Mouse (Mus musculus) mouse embryonic stem cell (cell line): ENCODE data around the gene Gm20388.

Experiments used
- in situ Hi-C, 2 experiments: fragments of 300-500 bp; cut with MboI; formaldehyde crosslinking; loops; 1 replicate in 1 of 2; 3 replicates in 1 of 2; pipeline ENCODE4 v1.14.3; 2019 to 2020; ENCODE audit warnings: low sequenced_read_pairs in 2 of 2, low pct_unique_long_range_greater_than_20kb in 1 of 2, mixed read lengths in 1 of 2; ENCODE audit not compliant: unreplicated experiment in 1 of 2

Gm20388 gene

DNA sequence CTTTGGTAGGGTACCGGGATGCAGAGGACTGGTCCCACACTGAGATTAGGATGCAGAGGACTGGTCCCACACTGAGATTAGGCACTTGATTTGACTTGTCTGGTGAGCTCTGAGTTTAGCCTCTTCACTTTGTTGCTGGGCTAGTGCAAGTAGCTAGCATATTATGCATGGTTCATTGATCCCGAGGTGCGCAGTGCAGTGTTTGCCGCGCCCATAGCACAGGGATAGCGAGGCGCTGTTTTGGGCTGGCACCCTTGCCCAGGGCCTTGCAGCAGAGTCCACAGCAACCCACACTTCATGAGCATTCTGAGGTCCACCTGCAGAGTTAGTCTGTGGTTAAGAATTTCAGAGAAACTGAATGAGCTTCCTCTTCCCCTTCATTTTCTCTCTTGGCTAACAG, 2042.2 kb downstream of the Gm20388 start:
- in situ Hi-C loops, result no loop called here

DNA sequence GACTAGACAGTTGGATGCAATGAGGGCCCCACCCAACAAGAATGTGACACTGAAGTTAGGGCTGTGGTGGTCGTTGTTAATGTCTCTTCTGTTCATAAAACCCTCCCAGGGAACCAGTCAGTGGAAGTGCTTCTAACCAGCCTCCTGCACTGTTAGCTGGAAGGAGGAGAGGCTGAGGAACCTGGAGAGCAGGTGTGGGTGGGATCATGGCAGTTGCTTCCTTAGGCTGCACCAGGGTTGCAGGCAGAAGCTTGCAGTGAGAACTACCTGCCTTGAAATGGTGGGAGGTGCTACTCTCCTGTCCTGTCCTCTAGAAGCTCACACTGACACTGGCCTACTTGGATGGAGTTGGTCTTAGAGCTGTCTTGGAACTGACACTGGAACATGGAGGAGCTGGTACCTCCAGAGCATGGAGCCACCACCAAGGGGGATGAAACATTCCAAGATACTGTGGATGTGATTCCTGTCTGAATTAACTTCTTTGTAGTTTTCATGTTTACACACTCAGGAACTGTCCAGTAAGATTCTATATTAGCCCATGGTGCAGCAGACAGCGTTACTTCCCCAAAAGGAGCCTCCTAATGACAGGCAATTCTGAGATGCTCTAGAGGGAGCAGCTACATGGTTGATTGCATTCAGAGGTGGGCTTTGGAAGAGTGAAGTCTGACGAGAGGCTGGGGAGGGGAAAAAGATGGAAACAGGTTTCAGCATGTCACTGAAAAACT, 2043.3 kb downstream of the Gm20388 start:
- in situ Hi-C loops, result no loop called here

DNA sequence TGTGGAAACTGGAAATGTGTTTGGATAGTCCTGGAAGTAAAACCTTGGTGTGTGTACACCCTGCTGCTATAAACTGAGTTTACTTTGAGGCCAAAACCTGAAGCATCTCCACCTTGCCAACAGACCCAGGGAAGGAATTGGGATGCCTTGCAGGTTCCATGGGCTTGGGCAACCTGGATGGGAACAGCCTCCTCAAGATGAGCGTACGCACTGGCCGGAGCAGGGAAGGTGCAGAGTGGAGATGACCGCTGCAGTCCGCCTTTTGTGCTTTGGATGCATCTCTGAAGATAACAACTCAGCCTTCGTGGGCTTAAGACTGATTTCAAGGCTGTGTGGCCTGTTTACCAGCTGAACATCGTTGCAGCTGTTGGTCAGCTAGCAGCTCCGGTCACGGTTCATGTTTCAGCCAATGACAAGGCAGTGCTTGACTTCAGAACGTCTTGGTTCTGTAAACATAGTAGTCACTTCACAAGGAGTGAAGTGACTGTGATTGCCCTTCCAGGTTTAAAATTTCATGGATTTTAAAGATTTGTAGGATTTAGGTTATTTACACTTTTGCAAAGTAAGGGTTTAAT, 2044.4 kb downstream of the Gm20388 start:
- in situ Hi-C loops, result no loop called here

DNA sequence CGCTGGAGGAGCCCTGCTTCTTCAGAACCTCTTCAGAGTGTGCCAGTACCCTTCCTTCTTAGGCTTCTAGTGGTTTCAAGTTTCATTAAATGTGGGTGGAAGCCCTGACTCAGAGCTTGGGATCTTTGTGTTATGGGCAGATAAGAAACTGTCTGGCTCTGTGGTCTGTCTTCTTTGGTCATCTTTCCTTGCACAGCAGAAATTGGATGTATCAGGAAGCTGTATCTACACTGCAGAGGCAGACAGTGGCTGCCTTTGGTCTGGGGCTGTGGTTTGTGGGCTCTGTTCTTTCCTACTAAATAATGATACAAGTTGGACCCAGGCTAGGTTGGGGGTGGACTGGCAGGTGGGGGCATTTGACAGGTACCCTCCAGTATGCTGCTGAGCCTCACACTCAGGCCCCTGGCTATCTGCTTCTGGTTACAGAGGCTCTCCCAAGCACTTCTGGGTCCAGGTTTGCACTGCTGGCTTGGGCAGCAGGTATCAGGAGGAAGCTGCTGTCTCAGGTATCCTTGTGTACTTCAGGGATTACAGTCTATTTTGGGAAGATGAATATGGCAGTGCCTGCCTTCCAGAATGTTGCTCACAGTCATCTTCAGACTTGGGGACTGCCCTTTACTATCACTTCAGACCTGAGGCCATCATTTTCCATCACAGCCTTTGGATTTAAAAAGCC, 2045.3 kb downstream of the Gm20388 start:
- in situ Hi-C loops, result no loop called here

DNA sequence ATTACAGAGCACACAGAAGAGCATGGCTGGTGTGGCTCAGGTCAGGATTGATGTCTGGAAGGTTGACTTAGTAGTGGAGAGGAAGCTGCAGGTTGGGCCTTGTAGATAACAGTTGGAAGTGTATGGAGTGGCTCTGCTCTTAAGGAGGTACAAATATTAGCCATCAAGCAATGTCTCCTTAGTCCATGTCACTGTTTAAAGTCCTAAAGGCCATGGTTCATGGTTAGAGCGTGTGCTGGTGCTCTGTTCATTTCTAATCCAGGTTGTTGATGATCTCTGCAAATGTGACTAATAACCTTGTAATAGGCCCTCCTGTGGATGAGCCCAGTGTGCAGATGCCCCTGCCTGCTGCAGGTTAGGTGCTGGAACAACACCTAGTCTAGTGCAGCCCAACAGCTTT, 2047.8 kb downstream of the Gm20388 start:
- in situ Hi-C loops, result no loop called here

DNA sequence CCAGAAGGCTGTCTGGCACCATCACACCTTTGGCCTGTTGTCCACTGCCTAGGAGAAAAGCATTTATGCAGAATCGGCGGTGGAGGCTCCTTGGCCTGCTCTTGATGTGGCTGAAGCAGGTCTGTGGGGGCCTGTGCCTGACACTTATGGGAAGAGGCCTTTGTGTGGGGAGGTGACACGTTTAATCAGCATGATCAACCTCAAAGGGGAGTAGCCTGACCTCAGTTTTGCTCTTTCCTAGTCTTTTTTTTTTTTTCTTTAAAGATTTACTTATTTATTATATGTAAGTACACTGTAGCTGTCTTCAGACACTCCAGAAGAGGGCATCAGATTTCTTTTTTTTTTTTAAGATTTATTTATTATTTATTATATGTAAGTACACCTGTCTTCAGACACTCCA, 2052.3 kb downstream of the Gm20388 start:
- in situ Hi-C loops, result no loop called here

DNA sequence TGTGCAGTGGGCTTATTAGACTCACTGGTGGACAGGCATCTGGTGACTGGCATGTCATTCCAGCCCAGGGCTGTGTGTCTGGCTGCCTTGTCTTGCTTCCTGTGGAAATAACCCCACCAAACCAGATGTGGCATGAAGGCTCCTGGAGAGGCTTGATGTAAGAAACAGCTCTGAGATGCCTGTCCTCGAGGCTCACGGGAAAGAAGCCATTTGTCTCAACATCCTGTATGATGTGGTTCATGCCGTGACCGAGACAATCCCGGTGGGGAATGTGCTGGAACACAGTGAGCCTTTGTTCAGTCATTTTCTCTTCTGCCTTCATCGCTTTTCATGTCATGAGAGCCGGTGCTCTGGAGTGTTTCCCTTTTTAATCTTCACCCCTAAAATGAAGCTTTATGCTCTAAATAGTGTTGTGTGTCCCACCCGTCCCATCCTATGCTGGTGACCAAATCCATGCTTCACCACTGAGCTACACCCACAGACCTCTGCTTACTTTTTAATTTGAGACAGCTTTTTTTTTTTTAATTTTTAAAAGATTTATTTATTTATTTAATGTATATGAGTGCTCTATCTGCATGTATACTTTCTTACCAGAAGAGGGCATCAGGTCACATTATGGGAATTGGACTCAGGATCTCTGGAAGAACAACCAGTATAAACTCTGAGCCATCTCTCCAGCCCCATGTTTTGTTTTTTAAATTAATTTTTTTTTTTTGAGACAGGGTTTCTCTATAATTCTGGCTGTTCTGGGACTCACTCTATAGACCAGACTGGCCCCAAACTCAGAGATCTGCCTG, 2054.3 kb downstream of the Gm20388 start:
- in situ Hi-C loops, result no loop called here

DNA sequence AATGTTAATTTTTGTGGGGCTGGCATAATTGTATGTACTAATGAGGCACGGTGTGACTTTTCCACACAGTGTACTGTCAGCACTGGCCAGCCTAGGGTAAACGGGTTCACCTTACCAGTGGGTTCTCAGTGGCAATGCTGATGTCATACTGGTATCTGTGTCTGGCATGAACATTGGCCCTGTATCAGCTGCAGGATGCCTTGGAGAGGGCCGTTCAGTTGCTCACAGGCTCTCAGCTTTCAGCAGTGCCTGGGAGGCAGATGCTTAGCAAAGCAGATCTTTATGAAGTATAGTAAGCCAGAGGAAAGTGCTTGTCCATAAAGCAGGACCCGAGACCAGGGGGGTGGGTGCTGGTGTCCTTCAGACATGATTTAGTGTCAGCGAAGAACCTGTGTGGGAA, 2055.5 kb downstream of the Gm20388 start:
- in situ Hi-C loops, result no loop called here

DNA sequence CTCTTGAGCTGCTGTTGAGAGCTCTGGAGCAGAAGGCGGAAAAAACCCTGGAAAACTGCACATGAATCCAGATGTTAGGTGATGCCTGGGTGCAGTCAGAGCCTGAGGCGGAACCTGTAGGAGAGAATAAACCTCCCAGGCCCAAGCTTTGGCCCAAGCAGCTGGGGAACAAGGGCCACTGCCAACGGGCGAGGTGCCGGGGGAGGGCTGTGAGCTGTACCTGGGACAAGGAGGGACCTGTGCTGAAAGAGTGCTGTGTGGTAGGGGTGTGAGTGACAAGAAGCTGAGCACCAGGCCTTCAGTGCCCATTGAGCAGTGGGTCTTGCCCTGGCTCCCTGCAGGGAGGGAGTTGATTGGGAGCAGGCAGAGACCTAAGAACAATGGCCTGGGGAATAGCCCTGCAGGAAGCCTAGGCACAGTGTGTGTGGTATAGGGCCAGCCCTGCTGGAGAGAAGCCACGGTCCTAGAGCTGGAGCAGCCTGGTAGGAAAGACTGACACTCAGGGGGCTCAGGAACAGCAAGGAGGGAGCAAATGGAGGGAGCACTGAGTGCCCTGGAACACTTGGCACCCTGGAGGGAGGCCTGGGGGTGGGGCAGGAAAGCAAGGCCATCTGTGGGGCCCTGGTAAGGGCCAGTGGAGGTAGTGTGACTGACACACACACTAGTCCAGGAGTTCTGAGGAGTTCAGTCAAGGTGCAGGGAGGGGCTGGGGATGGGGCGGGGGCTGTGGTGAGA, 2056.2 kb downstream of the Gm20388 start:
- in situ Hi-C loops, result no loop called here

DNA sequence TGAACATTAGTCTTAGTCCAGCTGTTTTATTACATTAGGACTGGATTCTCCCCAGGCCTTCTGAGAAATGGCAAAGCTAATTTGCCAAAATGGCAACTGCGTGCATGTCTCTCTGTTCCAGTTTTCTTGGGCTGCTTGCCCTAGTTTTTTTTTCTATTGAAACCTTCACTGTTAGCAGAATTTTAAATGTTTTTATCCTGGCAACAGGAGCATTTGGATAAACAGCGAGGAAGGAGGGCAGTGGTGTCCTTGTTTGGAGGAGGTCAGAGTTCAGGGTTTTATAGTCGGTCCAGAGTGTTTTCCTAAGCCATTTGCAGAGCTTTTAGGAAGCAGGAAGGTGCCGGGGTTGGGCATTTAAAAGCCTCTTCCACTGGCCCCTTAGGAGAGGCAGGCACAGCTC, 2057.3 kb downstream of the Gm20388 start:
- in situ Hi-C loops, result no loop called here

DNA sequence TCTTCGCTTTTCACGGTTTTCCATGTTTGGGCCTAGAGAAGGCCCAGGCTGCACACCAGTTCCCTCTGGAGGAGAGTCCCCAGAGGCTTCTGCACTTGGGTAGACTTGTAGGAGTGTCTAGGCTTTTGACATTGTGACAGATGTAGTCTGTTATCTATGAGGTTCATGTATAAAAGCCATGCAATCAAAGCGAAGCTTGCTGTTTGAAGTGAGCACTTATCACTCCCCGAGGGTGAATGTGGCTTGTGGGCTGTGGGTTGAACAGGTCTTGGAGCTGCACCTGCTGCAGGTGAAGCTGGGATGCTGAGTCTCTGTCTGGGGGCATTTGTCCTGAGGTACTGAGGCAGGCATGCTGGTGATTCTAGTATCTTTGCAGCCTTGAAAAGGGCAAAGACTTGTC, 2057.9 kb downstream of the Gm20388 start:
- in situ Hi-C loops, result no loop called here

DNA sequence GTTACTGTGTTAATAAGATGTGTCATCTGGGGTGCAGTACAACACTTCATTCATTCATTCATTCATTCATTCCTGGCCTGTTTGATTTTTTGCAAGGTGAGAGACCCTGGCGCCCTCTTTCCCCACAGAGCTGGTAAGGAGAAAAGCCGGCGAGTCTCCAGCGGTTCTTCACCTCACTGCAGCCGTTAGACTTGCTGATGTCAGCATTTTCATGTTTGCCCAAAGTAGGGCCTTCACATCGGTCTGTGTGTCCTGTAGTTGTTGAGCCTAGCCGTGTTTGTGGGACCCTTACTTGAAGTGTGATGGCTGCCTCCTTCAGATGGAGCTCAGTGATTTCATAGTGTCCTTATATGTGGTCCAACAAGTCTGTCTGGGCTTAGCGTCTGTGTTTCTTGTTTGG, 2059.6 kb downstream of the Gm20388 start:
- in situ Hi-C loops, result no loop called here

DNA sequence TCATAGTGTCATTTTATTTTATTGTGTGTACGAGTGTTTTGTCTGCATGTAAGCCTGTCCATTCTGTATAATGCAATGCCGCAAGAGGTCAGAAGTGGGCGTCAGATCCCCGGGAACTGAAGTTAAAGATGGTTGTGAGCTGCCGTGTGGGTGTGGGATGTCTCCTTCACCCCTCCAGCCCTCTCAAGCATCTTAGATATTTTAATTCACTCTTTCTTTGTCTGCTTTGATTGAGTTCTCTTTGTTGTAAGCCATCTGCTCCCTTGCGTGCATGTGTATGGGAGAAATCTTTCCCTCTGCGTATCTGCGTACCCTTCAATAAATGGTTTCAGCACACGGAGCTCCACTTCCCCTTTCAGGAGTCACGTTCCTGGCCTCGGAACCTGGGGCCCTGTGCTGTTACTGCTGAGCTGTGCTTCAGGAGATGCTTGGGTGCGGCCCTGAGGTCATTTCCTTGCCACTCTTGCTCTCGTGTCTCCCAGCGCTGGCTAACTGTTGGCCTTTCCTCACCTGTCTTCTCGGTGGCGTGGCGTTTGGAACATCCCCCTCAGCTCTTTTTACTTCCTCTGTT, 2060.9 kb downstream of the Gm20388 start:
- in situ Hi-C loops, result no loop called here

DNA sequence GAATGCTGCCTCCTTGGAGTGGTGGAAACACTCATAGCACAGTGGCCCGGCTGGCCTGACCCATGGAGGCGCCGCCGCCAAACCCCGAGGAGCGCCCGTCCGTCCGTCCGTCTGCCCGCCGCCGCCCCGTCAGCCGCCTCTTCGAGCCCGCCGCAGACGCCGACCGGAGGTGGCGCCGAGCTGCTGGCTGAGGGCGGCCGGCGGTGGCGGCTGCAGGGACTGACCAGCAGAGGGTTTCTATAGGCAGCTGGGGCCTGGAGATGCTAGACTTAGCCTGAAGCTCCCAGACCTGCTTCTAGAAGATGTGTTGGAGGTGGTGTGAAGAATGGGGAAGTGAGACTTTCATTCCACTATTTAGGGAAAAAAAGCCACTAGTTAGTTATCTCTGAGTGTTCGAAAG, 2063.3 kb downstream of the Gm20388 start:
- in situ Hi-C loops, result no loop called here

DNA sequence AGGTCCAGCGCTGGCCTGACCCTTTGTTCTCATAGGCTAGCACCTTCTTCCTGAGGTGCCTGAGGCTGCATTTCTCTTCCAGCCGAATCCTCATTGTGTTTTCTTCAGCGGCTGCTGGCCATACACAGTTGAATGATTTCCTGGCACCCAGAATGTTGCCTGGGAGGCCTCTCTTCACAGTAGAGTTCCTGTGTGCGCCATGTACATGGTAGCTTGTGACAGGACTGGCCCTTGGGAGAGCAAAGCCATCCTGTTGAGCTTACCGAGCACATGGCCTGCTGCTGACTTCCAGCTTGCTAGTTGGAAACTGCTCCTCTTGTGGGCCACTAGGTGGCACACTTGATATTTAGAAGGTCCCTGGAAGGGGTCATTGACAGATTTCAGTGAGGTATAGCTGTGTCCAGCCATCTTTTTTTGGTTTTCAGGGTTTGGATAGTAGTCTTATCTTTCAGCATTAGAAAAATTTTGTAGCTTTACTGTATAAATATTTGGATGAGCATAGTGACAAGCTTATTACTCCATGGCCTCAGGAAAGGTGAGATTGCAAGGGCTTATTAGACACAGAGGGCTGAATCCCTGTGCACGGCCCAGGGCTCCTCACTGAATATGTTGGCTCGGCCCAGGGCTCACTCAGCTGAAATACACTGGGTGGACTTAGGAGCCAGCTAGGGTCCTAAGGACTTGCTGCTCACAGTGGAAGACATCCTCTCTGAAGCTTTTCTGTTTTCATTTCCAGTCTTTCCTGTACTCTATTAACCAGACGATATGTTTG, 2067.4 kb downstream of the Gm20388 start:
- in situ Hi-C loops, result no loop called here

DNA sequence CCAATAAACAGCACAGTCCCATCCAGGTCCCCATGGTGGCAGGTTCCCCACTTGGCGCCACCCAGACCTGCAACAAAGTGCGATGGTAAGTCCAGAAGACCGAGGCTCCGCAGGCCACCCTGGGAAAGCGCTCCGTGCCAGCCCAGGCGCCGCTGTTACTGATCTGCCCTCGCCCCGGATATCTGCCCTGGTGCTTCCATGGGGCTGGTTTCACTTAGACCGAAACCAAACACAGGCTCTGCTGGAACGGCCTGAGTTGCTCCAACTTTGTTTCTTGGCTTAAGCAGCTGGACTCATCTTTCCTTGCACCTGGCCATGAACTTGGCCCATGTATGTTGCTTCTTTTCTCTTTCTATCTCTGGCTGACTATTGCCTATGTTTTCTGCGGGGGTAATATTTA, 2068.0 kb downstream of the Gm20388 start:
- in situ Hi-C loops, result no loop called here

DNA sequence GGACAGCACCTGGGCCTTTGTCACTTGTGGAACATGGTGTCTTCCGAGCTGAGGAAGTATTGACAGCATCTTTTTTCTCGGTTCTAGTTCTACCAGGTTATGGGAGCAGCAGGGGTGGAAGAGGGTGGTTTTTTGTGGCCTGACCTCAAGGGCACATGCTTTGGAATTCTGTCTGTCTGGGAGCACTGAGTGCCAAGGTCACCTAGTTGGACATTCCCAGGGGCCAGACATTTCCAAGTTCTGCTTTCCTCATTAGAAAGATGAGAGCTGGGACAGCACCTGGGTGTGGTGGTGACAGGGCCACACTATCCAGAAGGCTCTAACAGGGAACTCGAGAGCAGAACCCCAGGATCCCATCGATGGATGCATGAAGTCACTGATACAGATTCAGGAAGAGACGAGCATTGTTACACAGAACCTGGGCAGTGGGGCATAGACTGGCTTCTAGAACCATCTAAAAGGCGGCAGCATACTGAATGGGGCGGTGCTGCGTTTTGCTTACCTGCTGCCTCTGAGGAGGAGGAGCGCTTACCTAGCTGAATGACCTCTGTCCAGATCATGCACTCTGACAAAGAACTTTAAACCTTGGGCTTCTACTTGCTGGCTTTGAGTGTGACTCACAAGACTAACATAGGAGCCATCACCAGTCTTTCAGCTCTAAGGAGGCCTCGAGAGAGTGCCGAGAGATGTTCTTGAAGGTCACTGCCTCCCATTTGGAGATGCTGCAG, 2070.3 kb downstream of the Gm20388 start:
- in situ Hi-C loops, result no loop called here
